Mouse (Mus musculus) liver, embryonic 13.5 days (tissue): Measurements from ENCODE around the gene Ccl25. TPM values are rescaled to one million over a fixed set of nuclear protein-coding genes. Genes with fewer than 3 reads are reported as not detected.
"Not testable (repeated sequence)": the region's sequence is repeated elsewhere in the genome, so short reads cannot be mapped to it uniquely, and the experiment has no call there.

Source experiments
- ATAC-seq: fragments of 200-750 bp; cut with Nextera tagmentation; 2 replicates; pipeline ENCODE4 v1.8.0; 2017; ENCODE audit warnings: low read depth, mild to moderate bottlenecking, moderate number of reproducible peaks, moderate library complexity
- DNase-seq: peaks from one replicate; pipeline ENCODE4 v3.0.0; 2022
- H3K27ac ChIP-seq: fragments of 300-500 bp; sonication (generic); 2 replicates; pipeline ENCODE4 v1.5.1; 2015; ENCODE audit warnings: moderate library complexity, mild to moderate bottlenecking, inconsistent platforms
- H3K27me3 ChIP-seq: fragments of 300-500 bp; sonication (generic); 2 replicates; pipeline ENCODE4 v1.6.1; 2015; ENCODE audit warnings: mild to moderate bottlenecking, inconsistent platforms
- H3K36me3 ChIP-seq: fragments of 300-500 bp; sonication (generic); 2 replicates; pipeline ENCODE4 v1.6.1; 2015; ENCODE audit warnings: mild to moderate bottlenecking, inconsistent platforms
- H3K4me1 ChIP-seq: fragments of 300-500 bp; sonication (generic); replicated peaks from 2 replicates; pipeline ENCODE4 v1.6.1; 2015; ENCODE audit warnings: inconsistent platforms
- H3K4me2 ChIP-seq: fragments of 300-500 bp; sonication (generic); 2 replicates; pipeline ENCODE4 v1.6.1; 2015; ENCODE audit warnings: inconsistent platforms, mild to moderate bottlenecking, moderate library complexity
- H3K4me3 ChIP-seq: fragments of 300-500 bp; sonication (generic); replicated peaks from 2 replicates; pipeline ENCODE4 v1.5.1; 2015; ENCODE audit warnings: mild to moderate bottlenecking, inconsistent platforms
- H3K9ac ChIP-seq: fragments of 300-500 bp; sonication (generic); 2 replicates; pipeline ENCODE4 v1.6.1; 2015; ENCODE audit warnings: mild to moderate bottlenecking, inconsistent platforms
- H3K9me3 ChIP-seq: fragments of 300-500 bp; sonication (generic); replicated peaks from 2 replicates; pipeline ENCODE4 v1.6.1; 2016; ENCODE audit warnings: inconsistent platforms
- whole genome bisulfite sequencing: fragments of 180-500 bp; shearing (Covaris S2); methylation state at CpG from one replicate; pipeline ENCODE4 v1.1.7; 2015; ENCODE audit not compliant: insufficient replicate concordance; 5-methylcytosine and 5-hydroxymethylcytosine counted together
- polyA plus RNA-seq: library from polyadenylated mRNA; unstranded; fragments of >200 nt; fragmentation: Nextera tagmentation; extraction: Ambion mirVana; gene quantifications from 2 replicates; pipeline ENCODE4 v1.2.1, GENCODE M21; 2015

The Ccl25 gene
- polyA plus RNA-seq, 1 experiment from 2014 or later: 9.2 TPM

DNA sequence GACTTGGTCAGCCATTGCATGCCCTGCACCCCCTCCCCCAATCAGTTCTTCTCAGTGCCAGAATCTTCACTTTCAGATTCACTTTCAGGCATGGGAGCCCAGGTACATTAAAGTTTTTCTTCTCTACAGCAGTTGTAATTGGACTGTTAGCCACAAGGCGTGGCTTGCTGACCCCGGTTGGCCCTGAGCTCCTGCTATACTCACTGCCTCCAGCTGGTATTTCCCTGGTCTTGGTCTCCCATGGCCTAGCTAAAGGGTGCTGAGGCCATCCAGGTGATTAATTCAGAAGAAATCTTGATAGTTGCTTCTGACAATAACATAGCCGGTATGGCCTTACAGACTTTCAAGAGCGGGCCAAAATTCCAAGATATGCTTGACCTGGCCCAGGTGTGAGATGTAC, 43.5 kb downstream of the Ccl25 start:
- H3K4me1 ChIP-seq: no peaks in the 10 kb centered on the region
- no peak for ATAC-seq

DNA sequence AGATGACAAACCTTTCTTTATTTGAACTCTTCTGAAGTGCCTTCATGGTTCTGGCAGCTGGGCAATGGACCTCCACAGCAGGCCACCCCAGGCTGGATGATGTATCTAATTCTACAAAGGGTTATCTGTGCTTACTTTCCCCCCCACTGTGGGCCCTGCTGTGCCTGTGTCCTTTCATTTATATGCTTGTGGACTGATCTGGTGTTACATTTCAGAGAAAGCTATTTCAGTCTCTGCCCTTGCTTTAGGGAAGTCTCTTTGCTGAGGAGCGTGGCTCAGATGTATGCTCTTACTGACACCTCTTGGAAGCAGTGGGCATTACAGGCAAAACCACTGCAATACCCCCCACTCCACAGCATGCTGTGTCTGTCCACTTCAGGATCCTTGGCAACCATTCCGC, 45.1 kb downstream of the Ccl25 start:
- no peak overlapping the region for H3K27ac ChIP-seq
- H3K27me3 ChIP-seq: no peaks in the 10 kb centered on the region
- peak; percentile 6 for DNase-seq
- H3K9me3 ChIP-seq: no peaks in the 10 kb centered on the region
- no peak overlapping the region for H3K4me2 ChIP-seq
- ATAC-seq: 0 out of 2 replicates have a peak, but pooled peaks have one; percentile 23
- H3K9ac ChIP-seq: no peak overlapping the region
- no peak overlapping the region for H3K4me3 ChIP-seq
- H3K36me3 ChIP-seq: no peaks in the 10 kb centered on the region
- 21% methylated on average over 2 of the region's 2 CpGs for WGBS
- H3K4me1 ChIP-seq: no peaks in the 10 kb centered on the region

More for the DNA sequence above, 43.5 kb downstream of the Ccl25 start:
- Histone ChIP-seq H3K4me2 (no peak overlapping the region), H3K27me3 (no peaks in the 10 kb centered on the region), H3K9ac (no peak overlapping the region), H3K9me3 (no peaks in the 10 kb centered on the region), H3K27ac (no peak overlapping the region), H3K4me3 (no peak overlapping the region), H3K36me3 (no peaks in the 10 kb centered on the region)
- DNase-seq: no peak
- WGBS: 79% methylated on average over 4 of the region's 4 CpGs

DNA sequence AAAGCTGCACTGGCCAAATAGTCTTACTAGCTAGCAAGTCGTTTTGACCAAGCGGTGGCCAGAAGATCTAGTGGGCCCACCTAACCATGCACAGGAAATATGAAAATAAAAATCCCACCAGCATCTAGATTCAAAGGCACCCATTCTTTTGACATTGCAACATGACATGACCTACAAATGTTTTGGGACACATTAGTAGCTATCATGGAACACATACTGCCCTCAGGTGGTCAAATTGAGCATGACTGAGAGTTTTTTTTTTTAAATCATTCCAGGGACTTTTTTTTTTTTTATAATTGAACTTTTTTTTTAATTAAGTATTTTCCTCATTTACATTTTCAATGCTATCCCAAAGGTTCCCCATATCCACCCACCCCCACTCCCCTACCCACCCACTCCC, 47.6 kb downstream of the Ccl25 start:
- Histone ChIP-seq H3K4me3 (no peak overlapping the region), H3K27ac (no peak overlapping the region), H3K27me3 (no peaks in the 10 kb centered on the region), H3K9me3 (no peaks in the 10 kb centered on the region), H3K4me1 (no peaks in the 10 kb centered on the region), H3K36me3 (no peaks in the 10 kb centered on the region), H3K4me2 (no peak overlapping the region), H3K9ac (no peak overlapping the region)
- DNase-seq: no peak
- 66% methylated on average over 2 of the region's 2 CpGs for WGBS
- ATAC-seq: no peak

DNA sequence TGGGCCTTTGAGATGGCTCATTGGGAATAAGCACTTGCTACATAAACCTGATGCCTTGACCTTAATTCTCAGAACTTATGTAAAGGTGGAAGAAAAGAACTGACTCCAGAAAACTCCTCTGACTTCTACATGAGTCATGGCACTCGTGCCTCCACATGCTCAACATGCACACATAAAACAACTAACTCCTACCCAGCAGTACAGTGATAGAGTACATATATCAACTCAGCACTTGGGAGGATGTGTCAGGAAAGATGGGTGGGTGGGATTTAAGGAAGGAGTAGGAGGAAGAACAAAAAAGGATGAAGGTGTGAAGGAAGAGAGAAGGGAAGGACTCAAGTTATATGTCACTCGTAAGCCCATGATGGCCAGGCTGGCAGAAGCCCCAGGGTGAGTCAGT, 76.4 kb downstream of the Ccl25 start:
- Histone ChIP-seq H3K9ac (no peak overlapping the region), H3K4me3 (no peak overlapping the region), H3K27me3 (peaks cover 13% of the 10 kb centered on the region; the same call in 1 of the 2 replicates), H3K4me1 (no peaks in the 10 kb centered on the region), H3K27ac (no peak overlapping the region), H3K4me2 (no peak overlapping the region), H3K9me3 (no peaks in the 10 kb centered on the region), H3K36me3 (no peaks in the 10 kb centered on the region)
- WGBS: 57% methylated on average over 2 of the region's 2 CpGs
- no peak for ATAC-seq
- DNase-seq: no peak

DNA sequence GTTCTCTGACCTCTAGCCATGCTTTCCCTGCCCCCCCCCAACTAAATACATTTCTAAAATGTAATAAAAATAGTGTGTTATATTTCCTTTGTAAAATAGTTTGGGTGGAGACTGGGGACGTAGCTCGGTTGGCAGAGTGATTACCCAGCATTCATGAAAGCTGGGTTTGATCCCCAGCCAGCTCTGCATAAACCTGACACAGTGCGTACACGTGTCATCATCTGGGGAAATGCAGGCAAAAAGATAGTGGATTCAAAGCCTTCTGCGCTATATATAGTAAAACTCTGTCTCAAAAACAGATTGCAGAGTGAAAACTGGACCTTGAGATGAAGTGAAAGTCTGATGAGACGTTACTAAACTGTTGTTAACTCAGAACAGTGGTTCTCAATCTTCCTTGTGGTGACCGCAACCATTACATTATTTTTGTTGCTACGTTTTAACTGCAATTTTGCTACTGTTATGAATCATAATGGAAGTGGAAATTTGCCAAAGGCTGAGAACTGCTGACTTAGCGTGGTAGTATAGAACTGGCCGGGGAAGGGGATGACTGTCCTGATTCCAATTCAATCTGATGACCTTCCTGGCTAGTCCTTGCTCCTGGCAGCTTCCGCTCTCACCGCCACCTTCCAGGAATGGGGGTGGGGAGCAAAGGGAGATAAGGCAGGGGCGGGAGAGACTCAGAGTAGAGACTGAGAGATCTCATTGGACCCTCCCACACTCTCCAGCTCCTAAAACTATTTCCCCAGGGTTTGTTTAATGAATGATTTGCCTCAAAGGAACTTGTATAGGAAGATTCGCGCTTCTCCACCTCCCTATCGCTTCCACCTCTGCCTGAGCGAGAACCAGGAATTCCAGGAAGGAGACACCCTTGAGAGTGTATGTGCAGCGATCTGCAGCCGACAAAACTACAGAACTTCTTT, 79.2 kb downstream of the Ccl25 start:
- Histone ChIP-seq H3K4me3 (no peak overlapping the region), H3K9me3 (no peaks in the 10 kb centered on the region), H3K36me3 (no peaks in the 10 kb centered on the region), H3K27ac (no peak overlapping the region), H3K9ac (no peak overlapping the region), H3K4me1 (no peaks in the 10 kb centered on the region), H3K27me3 (peaks cover 13% of the 10 kb centered on the region; the same call in 1 of the 2 replicates), H3K4me2 (peak overlapping the region; percentile 42)
- DNase-seq (no peak), ATAC-seq (no peak)
- WGBS: 36% methylated on average over 19 of the region's 19 CpGs

DNA sequence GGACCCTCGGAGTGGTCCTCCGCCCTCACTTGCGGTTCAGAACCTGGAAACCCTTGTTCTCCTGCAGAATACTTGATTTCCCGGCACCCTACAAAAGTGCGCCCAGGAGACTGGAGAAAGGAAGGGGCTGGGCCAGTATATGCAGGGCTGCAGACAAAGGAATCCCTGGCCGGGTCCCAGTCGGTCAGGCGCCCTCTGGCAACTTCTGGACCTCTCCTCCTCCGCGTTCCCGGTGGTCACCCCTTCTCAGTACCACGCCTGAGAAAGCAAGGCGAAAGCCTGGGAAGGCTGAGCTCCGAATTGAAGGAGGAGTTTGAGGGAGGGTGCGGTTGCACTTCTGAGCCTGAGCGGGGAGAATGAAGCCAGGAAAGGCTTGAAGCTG, 79.9 kb downstream of the Ccl25 start:
- ATAC-seq: no peak
- Histone ChIP-seq H3K27ac (no peak overlapping the region), H3K4me3 (no peak overlapping the region), H3K27me3 (peaks cover 13% of the 10 kb centered on the region; the same call in 1 of the 2 replicates), H3K9ac (no peak overlapping the region), H3K4me2 (peak overlapping the region; percentile 42), H3K4me1 (no peaks in the 10 kb centered on the region), H3K9me3 (no peaks in the 10 kb centered on the region), H3K36me3 (no peaks in the 10 kb centered on the region)
- 19% methylated on average over 16 of the region's 16 CpGs for WGBS
- DNase-seq: no peak

DNA sequence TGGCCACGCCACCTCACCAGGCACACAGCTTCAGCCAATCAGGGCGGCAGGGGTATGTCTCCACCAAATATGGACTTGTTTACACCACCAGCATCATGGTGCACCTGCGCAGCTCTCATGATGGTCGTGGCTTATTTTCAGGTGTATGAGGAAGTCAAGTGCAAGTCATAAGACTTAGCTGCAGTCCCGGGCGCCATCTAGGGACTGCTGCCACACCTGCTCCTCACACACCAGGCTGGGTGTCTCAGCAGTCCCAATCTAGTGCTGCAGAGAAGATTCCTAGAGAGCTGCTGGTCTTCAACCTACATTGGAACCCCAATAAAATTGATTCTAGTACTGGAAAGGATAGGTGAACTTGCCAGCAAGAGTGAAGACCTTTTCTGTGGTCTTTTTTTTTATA, 83.4 kb downstream of the Ccl25 start:
- ATAC-seq, H3K27ac ChIP-seq, H3K4me1 ChIP-seq, H3K9ac ChIP-seq, H3K4me3 ChIP-seq, H3K4me2 ChIP-seq, H3K9me3 ChIP-seq, H3K36me3 ChIP-seq, DNase-seq: not testable (repeated sequence)
- WGBS: 49% methylated on average over 6 of the region's 6 CpGs
- H3K27me3 ChIP-seq: peaks cover 13% of the 10 kb centered on the region; the same call in 1 of the 2 replicates

Other genes starting within 250 kb of the Ccl25 start
- 0.31 and 0.35 TPM in 2 replicates for gene Cd209f, start 219.4 kb upstream of the Ccl25 start, polyA plus RNA-seq
- not detected in 2 replicates for gene Cd209g, start 191.1 kb upstream of the Ccl25 start, polyA plus RNA-seq
- 5.6 and 6.3 TPM in 2 replicates for gene Evi5l, start 158.6 kb upstream of the Ccl25 start, polyA plus RNA-seq
- 0.24 and 0.46 TPM in 2 replicates for gene Prr36, start 107.8 kb upstream of the Ccl25 start, polyA plus RNA-seq
- 0.09 and 0.13 TPM in 2 replicates for gene Lrrc8e, start 98.4 kb upstream of the Ccl25 start, polyA plus RNA-seq
- gene Map2k7, start 86.5 kb upstream of the Ccl25 start, polyA plus RNA-seq: 10.6 and 11.2 TPM in 2 replicates
- gene Gm49320, start 86.3 kb upstream of the Ccl25 start, polyA plus RNA-seq: 0.19 and 0.23 TPM in 2 replicates
- 0.61 and 0.66 TPM in 2 replicates for gene Tgfbr3l, start 77.0 kb upstream of the Ccl25 start, polyA plus RNA-seq
- 19.7 and 20.3 TPM in 2 replicates for gene Snapc2, start 72.1 kb upstream of the Ccl25 start, polyA plus RNA-seq
- 3.0 TPM in 2 replicates for gene Ctxn1, start 65.9 kb upstream of the Ccl25 start, polyA plus RNA-seq
- 38.1 and 44.1 TPM in 2 replicates for gene Timm44, start 49.3 kb upstream of the Ccl25 start, polyA plus RNA-seq
- 144 and 179 TPM in 2 replicates for gene Elavl1, start 203 bp downstream of the Ccl25 start, polyA plus RNA-seq
- gene Cers4, start 167.8 kb downstream of the Ccl25 start, polyA plus RNA-seq: 1.9 and 2.1 TPM in 2 replicates